Mouse (Mus musculus): ENCODE data around the gene Galnt3. TPM values are rescaled to one million over a fixed set of nuclear protein-coding genes. Genes with fewer than 3 reads are reported as not detected.

Galnt3 gene
- total RNA-seq, 2 experiments from 2014 or later: 4.0 to 4.5 TPM

DNA sequence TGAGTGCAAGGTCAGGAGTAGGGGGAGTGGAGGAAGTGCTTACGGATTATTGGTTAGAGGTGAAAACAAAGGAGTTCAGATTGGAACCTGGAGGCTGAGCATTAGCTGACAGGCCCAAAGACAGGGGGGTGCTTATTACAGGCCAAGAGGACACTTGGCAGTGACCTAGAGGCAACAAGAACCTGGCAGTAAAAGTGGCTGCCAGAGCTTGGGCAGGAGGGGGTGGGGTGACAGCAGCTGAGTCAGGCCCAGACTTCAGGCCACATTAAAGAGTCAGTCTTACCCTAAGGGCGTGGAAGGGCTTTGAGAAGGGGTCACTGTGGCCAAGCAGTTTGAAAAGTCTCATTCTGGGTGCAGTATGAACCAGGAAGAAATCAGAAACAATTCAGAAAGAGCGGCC is 7.1 kb downstream of the Galnt3 start:
- DNase-seq: peak; percentile 44
- intact Hi-C loops (cut with DNase I): no loop called here

DNA sequence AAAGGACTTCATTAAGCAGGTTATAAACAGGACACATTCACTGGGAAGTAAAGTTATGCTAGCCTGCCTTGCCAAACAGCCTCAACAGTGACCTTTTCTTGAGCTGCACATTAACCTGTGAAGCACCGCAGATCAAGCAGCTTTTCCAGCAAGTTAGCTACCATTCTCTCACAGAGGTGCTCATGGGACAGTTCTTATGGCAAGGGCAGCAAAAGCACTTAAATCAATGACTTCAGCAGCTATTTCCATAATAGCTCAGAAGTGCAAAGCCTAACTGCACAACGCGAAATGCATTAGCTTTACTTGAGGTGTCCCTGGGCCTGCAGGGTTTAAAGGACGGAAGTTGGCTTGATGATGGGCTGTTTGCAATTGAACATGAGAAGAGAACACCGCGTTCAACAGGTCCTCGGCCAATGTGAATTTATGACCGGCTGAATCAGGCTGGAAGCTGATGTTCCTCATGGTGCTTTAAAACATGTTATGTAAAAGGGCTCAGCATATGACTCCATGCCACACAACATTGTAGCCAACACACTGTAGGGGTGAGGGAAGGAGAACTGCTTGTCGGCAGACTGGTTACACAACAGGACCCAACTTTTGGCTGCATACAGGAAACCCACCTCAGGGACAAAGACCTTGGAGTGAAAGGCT is 16.8 kb downstream of the Galnt3 start:
- intact Hi-C loops (cut with DNase I): no loop called here
- no peak for DNase-seq

DNA sequence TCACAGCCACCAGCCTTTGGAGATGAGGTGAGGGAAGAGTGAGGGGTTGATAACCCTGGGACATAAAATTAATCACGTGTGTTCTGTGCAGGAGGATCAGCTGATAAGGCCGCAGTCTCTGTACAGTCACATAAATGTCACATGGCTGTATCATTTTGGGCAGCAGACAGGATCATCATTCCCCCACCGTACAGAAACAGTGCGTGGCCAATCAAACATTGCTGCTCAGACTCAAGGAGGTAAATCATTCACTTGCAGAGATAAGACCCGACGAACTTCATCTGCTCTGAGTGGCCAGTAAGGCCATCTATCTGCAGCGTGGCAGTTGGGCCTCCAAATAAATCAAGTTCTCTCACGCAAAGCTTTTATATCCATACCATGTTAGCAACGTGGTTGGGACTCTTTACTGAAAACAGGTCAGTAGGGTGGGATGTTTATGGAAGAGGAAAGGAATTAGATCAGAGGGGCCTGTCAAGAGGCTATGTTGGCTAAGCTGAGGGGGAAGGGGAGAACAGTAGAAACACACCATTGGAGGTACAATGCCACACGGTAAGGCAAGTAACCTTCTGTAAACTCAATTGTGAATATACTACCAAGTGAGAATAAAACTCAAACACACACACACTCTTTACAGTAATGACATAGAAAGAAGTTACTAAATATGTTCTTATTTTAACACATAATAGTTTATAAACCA is 20.9 kb downstream of the Galnt3 start:
- intact Hi-C loops (cut with DNase I): no loop called here
- no peak for DNase-seq

DNA sequence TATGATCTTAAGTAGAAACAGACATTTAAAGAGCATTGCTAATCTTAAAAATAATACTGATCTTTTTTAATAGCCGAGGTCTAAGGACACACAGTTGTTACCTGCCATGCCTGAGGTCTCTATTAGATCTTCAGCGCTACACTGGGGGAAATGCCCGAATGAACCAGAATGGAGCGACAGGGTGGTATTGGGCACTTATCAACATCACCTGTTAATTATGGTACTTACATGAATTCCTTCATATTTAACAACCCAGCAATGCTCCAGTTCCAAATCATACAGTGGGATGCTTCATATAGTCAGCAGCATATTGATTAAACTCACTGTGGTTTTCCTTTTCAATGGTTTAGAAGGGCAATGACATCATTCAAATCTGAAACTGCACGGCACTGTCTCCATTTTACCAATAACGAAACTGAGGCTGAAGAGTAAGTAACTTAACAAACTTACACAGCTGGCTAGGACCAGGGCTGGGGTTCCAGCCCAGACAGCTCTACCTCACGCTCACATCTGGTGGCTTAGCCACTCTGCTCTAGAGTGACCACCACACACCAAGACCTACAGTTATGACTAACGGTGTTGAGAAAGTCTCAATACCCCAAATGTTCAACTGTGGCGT is 23.0 kb downstream of the Galnt3 start:
- DNase-seq: no peak
- intact Hi-C loops (cut with DNase I): no loop called here

DNA sequence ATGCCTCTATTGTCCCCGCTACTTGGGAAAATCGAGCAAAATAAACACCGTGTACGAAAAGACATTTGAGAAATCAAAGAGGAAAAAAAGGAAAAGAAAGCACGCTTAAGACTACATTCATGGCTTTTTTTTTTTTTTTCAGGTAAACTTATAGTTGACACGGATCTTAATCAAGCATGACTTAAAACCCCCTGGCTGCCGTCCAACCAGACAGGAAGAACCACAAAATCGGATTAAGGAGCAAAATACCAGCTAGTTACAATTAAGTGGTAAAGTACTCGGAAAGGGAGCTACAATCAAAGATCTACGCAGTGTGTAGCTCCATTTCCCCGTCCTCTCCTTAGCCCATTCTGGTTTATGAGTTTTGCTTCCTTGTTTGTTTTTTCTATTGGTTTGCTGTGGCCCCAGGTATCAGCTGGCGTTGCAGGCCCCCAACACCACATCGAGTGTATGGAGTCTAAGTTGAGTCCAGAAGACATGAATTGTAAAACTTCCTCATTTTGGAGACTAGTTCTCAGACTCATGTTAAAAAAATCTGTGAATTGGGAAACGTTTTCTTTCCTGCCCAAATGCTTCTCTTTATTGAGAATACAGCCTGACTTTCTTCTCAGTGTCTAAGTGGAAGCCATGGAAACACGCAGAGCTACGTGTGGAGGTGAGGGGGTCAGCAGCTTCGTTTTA is 24.0 kb downstream of the Galnt3 start:
- DNase-seq: no peak
- intact Hi-C loops (cut with DNase I): no loop called here

DNA sequence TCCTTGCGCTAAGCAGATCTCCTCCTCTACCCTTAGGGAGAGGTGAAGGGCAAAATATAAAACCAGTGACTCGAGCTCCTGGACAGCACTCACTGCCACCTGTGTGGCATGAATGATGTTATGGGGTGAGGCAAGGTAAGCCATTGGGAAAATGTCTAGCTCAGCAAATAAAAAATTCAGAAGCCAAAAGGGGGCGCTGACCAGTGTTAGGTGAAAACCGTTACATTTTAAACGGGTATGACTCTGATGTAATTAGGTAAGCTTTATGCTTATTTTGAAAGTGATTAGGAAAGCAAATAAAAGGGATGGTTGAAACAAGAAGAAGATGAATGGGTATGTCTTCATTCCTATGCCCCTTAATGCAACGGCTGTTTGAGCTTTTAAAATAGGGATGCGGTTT is 24.6 kb downstream of the Galnt3 start:
- intact Hi-C loops (cut with DNase I): no loop called here
- no peak for DNase-seq

DNA sequence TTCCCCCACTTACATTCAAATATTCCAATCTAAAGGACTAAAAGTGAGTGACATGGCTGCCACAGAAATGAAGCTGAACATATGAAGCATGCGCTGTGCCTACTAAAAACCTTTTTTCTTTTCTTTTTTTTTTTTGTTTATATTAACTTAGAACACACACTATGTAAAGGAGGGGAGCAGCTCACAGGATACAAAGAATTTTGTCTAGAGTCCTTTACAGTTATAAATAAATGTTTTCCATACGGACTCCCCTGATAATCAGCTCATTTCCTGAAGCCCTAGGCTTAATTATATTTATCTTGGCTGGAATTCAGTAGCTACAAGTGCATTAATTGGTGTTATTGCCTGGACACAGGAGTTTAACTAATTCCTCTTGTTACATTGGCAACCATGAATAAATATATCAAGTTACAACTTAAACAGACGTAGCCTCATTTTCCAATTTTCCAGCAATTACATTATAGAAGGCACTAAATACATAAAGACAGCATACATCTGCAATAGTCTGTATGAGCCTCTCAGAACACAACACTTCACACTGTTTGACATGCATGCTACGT is 30.1 kb downstream of the Galnt3 start:
- no peak for DNase-seq

DNA sequence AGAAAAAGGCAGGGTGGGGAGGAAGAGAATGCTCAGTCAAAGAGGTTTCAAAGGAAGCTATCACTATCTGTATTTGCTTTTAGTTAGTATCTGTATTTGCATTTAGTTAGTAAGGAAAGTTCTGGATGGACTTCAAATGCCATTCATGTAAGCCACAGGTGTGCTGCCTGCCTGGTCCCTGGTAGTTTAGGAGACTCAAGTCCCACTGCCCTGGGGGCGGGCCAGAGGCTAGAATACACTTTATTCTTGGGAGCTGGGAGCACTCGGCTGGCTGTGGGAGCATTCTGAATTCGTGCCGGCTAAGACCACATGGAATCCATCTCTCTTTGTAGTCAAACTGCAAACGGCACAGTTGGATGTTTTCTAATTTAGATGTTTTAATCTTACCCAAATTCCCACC is 33.5 kb downstream of the Galnt3 start:
- intact Hi-C loops (cut with DNase I): no loop called here
- DNase-seq: no peak

More for the DNA sequence above, 30.1 kb downstream of the Galnt3 start:
- intact Hi-C loops (cut with DNase I): no loop called here

DNA sequence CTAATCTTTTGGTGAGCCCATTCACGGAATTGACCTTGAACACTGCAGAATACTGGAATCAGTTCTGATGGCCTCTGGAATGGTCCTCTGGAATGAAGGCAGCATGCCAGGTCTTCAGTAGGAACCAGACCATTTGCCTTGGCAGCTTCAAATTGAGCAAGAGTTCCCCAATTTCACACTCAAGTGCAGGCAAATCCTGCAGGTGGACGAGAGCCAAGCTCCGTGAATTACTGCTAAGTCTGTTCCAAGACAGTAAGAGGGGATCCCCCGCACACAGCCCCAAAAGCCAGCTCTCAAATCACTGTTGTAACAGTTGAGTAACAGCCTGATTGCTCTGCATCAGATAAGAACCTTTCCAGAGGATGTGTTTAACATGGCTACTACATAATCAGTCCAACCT is 42.9 kb downstream of the Galnt3 start:
- intact Hi-C loops (cut with DNase I): no loop called here
- DNase-seq: peak; percentile 80

DNA sequence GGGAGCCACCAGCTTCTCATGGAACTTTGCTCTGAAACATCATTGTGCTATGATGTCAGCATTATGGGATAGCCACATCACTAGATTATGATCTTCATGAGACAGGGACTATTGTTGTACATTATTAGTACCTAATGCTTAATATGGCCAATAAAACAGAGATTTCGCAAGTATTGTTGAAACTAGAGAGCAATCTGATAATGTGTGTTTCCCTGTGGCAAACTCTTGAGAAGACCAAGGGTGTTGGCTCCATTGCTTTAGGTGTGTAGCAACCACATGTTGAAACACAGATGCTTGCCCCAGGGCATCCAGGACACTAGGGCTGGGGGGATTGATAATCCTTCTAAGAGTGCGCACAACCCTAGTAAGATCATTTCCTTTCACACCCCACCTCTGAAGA is 44.1 kb downstream of the Galnt3 start:
- DNase-seq: no peak
- intact Hi-C loops (cut with DNase I): no loop called here

DNA sequence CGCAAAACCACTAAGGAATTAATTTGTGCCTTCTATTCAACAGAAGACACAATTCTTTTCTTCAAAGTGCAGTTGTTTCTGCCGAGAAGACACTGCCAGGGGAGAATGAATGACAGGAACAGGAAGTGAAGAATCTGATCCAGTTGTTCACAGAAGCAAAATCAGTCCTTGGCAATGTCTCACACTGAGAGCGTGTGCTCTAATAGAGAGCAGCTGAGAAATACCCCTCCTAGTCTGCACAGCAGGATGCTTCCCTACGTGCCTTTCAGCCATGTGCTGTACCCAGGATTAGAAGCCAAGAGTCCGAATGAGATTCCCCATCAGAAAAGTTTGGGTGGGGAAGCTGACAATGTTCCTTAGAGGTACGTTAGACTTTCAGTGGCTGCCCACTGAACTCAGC is 55.3 kb downstream of the Galnt3 start:
- no peak for DNase-seq
- intact Hi-C loops (cut with DNase I): no loop called here

DNA sequence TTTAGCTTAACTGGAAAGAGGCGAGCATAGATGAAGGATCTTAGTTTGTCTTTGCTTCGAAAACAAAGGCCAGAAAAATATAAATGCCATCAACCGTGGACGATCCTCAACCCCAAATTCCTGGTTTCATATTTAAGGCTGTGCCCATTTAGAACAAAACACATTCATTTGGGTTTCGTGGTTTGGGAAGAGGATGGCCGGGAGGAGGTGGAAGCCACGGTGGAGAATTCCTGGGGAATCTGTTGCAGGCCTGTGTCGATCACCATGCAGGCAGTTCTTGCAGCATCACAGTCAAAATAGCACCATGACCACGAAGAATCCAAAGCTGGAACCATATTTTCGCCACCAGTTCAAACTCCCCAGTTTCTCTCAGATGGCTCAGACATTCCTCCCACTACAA is 61.5 kb downstream of the Galnt3 start:
- DNase-seq: no peak
- intact Hi-C loops (cut with DNase I): no loop called here

DNA sequence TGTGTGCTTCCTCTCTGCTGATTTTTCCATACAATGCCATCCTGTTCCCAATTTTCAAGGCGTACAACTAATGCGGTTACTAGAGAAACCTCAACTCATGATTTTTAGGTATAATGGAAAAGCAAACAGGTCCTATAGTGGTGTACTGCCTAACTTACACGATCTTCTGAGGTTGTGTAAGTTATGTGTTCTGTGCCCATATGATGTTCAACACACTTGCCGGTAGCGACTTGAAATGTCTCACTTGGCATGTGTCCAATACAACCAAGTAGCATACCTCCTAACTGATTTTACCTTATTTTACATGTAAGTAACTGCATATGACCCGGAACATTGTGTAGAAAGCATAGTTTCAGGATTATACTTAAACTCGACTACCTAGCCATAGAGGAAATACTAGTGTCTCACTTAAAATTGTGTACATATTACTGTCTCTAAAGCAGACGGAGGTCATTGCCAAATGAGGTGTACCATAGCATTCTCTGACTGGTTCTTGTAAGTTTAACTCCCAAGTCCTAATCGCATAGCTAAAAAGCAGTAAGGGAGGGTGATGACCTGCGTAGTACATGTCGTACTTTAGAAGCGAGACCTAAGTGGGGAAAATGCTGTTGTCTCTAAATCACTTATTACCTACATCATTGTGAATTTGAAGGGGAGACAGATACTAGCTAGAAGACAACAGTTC is 80.2 kb downstream of the Galnt3 start:
- DNase-seq: no peak
- intact Hi-C loops (cut with DNase I): loop anchor here (5.0 to 10.0 kb wide), 2 partner anchors 150 to 252 kb away; no protein-coding TSS in a partner anchor

DNA sequence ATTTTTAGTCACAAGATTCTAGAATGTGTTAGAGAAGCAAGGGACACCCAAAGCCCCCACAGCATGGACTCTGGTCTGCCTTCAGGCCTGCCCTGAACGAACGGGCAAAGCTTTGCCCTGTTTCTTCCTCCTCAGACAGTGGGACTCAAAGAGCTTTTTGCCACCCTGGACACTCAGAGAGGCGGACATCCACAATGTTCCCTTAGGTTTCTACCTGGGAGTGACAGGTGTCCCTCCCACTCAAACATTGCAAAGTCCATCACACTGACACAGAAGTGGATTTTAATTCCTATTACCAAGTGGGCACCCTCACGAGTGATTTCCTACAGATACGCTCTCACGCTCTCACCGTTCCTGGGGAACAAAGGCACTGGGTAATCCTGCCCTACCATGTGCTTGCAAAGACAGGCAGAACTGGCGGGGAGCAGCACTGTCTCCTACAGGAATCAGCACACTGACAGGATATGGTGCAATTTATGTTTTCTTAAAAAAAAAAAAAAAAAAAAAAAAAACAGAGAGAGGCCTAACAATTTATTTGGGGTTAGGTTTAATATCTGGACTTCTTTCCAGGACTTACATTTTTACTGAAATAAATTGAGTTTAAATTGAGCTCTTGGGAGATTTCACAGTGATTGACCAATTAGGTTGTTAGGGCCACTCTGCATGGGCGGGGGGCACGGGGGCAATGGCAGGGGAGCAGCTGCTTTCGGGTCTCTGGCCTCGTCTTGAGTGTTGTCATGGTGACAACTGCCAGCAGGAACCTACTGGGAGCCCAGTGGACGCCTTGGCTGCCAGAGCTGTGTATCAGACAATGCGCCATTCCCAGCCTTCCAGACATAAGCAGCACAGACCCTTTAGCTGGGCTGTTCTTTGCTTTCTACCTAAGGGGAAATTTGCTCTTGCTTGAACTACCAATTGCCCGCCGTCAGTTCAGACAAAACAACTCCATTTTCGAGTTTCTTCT is 81.1 kb downstream of the Galnt3 start:
- peak; percentile 90 for DNase-seq
- intact Hi-C loops (cut with DNase I): loop anchor here (5.0 to 10.0 kb wide), 2 partner anchors 151 to 251 kb away; no protein-coding TSS in a partner anchor

DNA sequence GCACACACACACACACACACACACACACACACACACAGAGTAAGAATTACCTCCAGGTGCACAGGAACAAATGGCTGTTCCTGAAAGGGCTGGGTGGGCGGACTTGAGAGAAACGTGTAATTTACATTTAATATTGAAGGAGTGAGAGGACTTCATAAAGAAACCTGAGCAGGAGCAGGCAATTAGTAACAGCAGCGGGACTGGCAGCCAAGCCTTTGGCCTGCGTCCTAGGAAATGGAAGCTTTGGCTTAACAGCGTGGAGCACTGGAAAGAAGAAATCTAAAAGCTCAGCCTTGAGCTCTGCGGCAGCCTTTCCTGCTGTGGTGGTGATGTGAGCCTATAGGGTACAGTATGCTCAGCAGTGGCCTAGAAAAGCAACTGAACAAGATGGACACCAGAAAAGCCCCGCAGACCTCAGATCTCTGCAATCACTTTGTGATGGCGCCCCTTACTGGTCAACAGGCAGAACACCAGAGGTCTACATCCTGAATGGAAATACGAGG is 82.8 kb downstream of the Galnt3 start:
- intact Hi-C loops (cut with DNase I): loop anchor here (5.0 to 10.0 kb wide), 2 partner anchors 153 to 250 kb away; no protein-coding TSS in a partner anchor
- peak; percentile 71 for DNase-seq

DNA sequence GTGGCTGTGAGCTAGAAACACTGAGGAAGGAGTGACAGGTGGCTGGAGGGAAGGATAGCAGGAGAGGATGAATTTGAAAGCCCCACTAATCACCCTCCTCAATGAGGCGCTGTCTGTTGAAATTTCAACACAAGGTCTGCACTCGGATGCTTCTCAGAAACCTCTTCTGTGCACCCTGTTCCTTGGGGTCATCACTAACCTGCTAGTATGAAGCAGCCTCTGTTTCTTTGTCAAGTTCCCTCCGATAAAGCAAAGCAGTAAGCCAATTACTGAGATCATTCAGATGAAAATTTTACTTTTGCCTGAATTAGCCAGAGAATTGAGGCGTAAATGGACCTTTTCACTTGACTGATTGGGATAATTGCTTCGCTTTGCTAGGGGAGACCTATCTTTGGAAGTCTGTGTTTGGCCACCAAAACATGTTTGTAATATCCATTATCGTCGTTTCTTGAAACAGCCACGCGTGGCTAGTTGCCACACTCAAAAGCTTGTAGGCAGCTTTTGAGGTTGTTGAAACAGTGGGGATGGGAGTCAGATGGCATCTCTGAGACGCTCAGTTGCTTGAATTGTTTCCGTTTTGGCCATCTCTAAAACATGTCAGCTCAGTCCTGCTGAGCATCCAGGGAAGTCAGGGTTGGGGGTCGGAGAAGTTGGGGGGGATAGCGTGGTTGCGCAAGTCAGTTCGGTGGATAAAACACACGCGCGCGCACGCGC is 83.4 kb downstream of the Galnt3 start:
- intact Hi-C loops (cut with DNase I): loop anchor here (5.0 to 10.0 kb wide), 2 partner anchors 153 to 249 kb away; no protein-coding TSS in a partner anchor
- DNase-seq: peak; percentile 48

DNA sequence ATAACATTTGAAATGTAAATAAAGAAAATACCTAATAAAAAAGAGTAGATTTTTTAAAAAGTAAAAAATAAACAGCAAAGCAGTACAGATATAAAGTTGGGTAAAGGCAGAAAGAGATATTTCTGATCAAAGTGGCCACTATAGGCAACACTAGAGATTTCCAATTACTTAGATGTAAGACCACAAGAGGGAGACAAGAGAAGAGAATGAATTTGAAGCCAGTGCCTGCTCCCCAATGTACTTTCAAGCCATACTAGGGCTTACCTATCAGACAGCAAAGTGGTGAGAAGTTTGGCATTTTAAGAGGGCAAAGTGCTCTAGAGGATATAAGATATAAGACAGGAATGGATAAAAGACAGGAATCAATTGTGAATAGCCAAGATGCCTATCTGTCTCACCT is 84.2 kb downstream of the Galnt3 start:
- no peak for DNase-seq
- intact Hi-C loops (cut with DNase I): loop anchor here (5.0 to 10.0 kb wide), 2 partner anchors 154 to 248 kb away; no protein-coding TSS in a partner anchor
